Mouse (Mus musculus) hematopoietic stem cell, adult 5-6 weeks (primary cell): ENCODE measurements around the gene Olfr575. TPM values are rescaled to one million over a fixed set of nuclear protein-coding genes. Genes with fewer than 3 reads are reported as not detected.

ENCODE experiments used
- total RNA-seq: library from RNA; stranded (forward); fragments of 172-1452, 232-1000 nt; gene quantifications from 2 replicates; pipeline ENCODE4 v1.2.3, GENCODE M21; 2017

The Olfr575 gene
- total RNA-seq, 1 experiment from 2014 or later, result not detected

Other genes starting within 250 kb of the Olfr575 start
- gene Olfr33, start 239.7 kb downstream of the Olfr575 start, total RNA-seq, result not detected in 2 replicates
- not detected in 2 replicates for gene Olfr559, start 231.3 kb downstream of the Olfr575 start, total RNA-seq
- gene Olfr560, start 199.4 kb downstream of the Olfr575 start, total RNA-seq, result not detected in 2 replicates
- not detected in 2 replicates for gene Olfr78, start 199.3 kb downstream of the Olfr575 start, total RNA-seq
- not detected in 2 replicates for gene Olfr561, start 187.6 kb downstream of the Olfr575 start, total RNA-seq
- not detected in 2 replicates for gene Olfr564, start 155.3 kb downstream of the Olfr575 start, total RNA-seq
- not detected in 2 replicates for gene Olfr566, start 100.0 kb downstream of the Olfr575 start, total RNA-seq
- gene Olfr568, start 81.7 kb downstream of the Olfr575 start, total RNA-seq, result not detected in 2 replicates
- 0.10 TPM in 1 of 2 replicates, not detected in the other for gene Olfr569, start 67.9 kb downstream of the Olfr575 start, total RNA-seq
- gene Olfr570, start 64.2 kb downstream of the Olfr575 start, total RNA-seq, result not detected in 2 replicates
- not detected in 2 replicates for gene Olfr571, start 41.2 kb downstream of the Olfr575 start, total RNA-seq
- not detected in 2 replicates for gene Olfr572, start 34.4 kb downstream of the Olfr575 start, total RNA-seq
- gene Olfr573-ps1, start 16.2 kb downstream of the Olfr575 start, total RNA-seq, result not detected in 2 replicates
- not detected in 2 replicates for gene Olfr574, start 10.3 kb downstream of the Olfr575 start, total RNA-seq
- gene Olfr576, start 3.9 kb upstream of the Olfr575 start, total RNA-seq, result not detected in 2 replicates
- gene Olfr577, start 17.2 kb upstream of the Olfr575 start, total RNA-seq, result not detected in 2 replicates
- not detected in 2 replicates for gene Olfr578, start 30.5 kb upstream of the Olfr575 start, total RNA-seq
- not detected in 2 replicates for gene Olfr582, start 79.2 kb upstream of the Olfr575 start, total RNA-seq
- gene Olfr583, start 92.5 kb upstream of the Olfr575 start, total RNA-seq, result not detected in 2 replicates
- gene Olfr584, start 123.1 kb upstream of the Olfr575 start, total RNA-seq, result not detected in 2 replicates
- gene Olfr585, start 138.9 kb upstream of the Olfr575 start, total RNA-seq, result not detected in 2 replicates
- not detected in 2 replicates for gene Olfr586, start 166.9 kb upstream of the Olfr575 start, total RNA-seq
- gene Olfr588-ps1, start 182.1 kb upstream of the Olfr575 start, total RNA-seq, result not detected in 2 replicates
- gene Olfr589, start 197.6 kb upstream of the Olfr575 start, total RNA-seq, result not detected in 2 replicates
- not detected in 2 replicates for gene Olfr591, start 219.6 kb upstream of the Olfr575 start, total RNA-seq
- gene Olfr592, start 226.0 kb upstream of the Olfr575 start, total RNA-seq, result not detected in 2 replicates